Mouse (Mus musculus): ENCODE results near the gene Slc22a12.

Gene Slc22a12

DNA sequence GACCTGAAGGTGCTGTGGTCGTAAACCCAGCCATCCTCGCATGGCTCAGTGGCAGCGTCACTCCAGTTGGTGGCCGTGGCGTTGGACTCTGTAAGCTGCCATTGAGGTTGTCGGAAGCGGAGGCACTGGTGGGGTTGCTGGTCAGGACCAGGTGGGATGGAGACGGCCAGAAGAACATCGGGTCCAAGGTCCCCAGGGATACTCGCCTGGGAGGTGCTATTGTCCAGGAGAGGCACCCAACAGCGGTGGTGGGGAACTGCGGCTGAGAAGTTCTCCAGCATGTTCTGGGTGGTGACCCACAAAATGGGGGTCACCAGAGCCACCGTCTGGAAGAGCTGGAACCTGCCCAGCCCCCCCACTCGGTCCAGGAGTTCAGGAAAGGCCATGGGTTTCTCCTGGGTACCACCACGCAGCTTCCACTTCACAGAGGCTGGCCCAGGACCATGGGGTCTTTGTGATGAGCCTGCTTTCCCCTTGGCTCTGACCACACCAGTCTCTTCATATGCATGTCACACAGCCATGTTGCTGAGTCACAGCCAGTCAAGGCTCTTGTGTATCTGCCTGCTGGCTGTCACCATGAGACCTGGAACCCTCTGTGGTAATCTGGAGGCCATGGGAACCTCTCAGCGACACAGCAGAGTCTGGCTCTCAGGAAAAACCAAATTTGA is at the start of gene Slc22a12:
Gene Slc22a12 (minus strand): TSS at position 666 of the 668 bp plus-strand sequence.
- no peak for DNase-seq (ENCODE audit: low spot score in 2 of 2)

DNA sequence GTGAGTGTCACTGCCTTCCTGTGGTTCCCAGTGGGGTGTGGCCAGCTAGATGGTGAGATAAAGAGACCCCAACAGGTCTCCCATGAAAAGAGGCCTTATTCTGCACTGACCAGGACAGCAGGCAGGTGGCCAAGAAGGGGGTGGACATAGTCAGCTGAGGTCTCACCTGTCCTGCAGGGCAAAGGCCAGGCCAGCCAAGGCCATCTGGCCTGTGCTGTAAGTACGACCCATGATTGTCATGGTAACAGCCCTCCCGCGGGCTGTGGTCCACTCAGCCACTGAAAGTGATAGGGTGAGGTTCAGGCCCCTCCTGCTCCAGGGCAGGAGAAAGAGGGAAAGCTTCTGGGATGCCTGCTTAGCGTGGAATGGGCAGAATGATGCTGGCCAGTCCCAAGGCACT is 29.2 kb upstream of the Slc22a12 start:
- no peak for DNase-seq (ENCODE audit: low spot score in 2 of 2)

DNA sequence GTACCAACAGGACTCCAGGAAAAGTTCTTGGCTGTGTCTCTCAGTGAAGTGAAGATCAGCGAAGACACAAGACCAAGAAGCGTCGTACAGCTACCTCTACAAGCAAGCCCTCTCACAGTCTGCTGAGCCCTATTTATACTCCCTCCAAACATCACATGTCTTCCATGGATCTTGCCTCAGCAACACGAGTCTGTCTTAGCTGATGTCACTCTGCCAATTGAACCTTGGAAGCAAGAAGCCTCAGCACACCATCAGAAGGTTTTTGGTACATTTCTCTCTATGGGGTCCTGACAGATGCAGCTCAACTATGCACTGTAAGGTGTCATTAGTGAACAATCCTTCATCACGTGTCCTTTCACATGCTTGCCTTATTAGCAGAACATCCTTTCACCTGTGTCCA is 28.6 kb upstream of the Slc22a12 start:
- no peak for DNase-seq (ENCODE audit: low spot score in 2 of 2)

DNA sequence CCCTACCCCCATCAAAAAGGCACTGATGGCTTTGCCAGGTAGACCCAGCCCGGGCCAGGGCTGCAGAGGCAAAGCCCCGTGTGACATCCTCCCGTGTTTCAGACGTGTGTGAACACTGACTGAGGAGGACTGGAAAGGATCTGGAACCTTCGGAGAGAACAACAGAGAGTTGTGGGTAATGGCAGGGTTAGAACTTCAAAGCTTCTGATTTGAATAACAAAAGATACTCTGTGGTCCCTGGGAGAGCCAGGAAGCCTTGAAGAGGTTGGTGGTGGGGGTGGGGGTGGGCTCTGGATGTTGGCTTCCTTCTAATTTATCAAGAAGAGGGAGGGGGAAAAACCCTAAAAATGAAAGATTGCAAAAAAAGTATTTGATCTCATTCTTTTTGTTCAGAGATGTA is 26.7 kb upstream of the Slc22a12 start:
- DNase-seq (ENCODE audit: low spot score in 2 of 2), result no peak

DNA sequence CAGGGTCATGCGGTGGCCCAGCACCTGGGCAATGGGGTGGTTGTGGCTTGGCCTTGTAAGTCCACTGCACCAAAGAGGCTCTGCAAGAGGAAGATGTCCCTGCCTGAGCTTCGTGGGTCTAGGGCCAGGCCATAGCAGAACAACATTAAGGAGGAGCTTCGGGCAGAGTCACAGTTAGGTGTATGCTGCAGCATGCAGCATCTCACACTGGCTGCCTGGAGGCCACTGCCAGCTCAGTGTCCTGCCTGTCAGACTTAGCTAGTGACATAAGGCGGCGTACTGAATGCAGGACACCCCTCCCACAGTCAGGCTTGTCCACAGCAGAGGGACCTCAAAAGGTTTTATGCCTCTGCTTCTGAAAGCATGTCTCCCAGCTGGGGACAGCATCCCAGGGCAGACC is 26.2 kb upstream of the Slc22a12 start:
- no peak for DNase-seq (ENCODE audit: low spot score in 2 of 2)

DNA sequence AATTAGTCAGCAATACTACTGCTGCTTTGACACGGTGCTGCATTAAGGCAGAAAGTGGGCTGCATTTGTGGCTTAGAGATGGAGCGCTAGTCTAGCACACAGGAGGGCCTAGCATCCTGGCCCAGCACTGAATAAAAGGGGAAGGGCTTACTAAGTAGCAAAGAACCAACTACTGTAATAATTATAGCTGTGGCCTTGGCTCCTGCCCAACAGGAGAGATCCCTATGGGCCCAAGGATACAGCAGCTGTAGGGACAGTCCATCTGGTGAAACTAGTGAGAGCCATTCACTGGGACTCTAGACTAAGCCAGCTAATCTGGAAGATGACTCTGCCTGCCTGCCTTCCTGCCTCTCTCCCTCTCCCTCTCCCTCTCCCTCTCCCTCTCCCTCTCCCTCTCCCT is 23.6 kb upstream of the Slc22a12 start:
- no peak for DNase-seq (ENCODE audit: low spot score in 2 of 2)

DNA sequence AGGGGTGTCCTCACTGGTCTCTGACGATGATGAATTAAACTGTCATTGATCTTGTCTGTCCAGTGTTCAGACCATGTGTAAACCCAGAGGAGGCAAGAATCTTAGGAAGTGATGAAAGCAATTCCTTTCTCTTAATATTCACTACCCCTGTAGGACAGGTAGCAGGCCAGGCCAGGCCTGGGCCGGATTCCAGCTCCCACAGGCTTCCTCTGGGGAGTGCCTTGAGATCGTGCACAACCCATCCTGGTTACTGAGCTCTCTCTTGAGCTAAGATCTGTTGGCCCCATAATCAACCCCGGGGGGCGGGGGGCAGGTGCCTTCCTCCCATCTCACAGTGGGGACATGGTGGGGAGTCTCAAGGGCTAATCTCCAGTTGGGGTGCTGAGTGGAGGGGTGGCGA is 22.3 kb upstream of the Slc22a12 start:
- no peak for DNase-seq (ENCODE audit: low spot score in 2 of 2)

DNA sequence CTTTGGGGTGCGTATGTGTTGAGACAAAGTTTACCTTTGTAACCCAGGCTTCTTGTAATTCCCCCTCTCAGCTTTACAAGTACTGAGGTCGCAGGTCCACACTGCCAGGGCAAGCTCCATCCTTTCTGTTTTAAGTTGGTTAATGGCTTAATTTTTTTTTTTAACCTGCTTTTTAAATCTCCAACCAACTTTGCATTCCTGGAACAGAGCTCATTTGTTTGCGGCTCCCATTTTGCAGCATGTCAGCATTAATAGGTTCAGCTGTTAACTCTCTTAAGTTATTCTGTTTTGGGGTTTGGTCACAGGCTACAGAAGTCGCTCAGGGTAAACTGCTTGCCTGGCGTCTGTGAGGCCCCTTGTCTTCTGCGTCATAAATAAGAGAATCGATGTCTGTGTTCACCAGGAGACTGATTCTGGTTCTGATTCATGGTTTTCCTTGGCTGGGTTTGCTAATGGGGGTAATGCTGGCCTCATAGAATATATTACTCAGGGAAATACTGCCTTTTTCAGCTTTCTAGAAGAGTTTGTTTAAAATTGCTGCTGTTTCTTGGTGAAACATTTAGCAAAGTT is 17.5 kb upstream of the Slc22a12 start:
- DNase-seq (ENCODE audit: low spot score in 2 of 2), result no peak

DNA sequence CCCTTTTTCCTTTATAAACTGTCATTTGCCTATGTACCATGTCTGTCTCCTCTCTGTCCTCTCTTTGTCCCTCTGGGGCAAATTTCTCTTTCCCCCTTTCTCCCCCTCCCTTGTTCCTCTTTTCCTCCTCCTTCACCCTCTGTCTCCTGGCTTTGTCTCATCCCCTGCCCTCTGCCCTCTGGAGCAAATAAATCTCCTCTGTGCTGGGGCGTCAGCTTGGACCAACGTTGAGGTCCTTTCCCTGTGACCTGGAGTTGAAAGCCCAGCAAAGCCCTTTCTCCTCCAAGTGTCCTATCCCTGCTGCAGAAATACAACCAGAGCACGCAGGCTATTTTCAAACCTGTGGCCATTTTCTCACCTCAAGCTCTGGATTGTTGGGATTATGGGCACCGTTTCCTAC is 16.7 kb upstream of the Slc22a12 start:
- DNase-seq (ENCODE audit: low spot score in 2 of 2), result no peak

DNA sequence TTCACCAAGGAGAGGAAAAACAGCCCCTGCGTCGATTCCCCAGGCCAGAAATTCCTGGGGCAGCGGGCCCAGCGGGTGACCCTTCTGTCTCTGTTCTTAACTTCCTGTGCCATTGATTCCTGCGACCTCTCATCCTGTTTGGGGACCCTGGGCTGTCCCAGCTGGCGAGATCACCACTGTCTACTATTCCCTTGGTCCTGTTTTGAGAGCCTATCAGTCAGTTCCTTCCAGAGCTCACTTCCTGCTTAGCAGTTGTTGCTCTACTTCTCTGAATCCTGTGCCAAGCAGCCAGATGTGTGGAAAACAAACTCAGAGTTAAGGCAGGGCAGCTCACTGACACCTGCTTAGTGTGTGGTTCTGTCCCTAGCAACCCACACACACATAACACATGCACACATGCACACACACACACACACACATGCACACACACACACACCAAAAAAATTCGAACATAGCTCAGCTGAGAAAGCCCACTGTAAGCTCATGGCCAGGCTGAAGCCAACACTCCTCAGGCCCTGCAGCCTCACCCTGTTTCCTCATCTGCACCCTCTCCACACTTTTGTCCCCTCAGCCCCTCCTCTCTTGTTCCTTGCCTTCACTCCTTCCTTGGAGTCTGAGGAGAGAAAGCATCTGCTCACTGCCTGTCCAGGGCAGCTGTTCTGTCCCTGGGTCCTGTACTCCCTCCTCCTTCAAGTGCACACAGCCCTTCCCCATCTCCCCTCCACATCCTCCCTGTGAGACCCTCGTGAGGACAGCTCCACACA is 11.2 kb upstream of the Slc22a12 start:
- DNase-seq (ENCODE audit: low spot score in 2 of 2), result no peak

DNA sequence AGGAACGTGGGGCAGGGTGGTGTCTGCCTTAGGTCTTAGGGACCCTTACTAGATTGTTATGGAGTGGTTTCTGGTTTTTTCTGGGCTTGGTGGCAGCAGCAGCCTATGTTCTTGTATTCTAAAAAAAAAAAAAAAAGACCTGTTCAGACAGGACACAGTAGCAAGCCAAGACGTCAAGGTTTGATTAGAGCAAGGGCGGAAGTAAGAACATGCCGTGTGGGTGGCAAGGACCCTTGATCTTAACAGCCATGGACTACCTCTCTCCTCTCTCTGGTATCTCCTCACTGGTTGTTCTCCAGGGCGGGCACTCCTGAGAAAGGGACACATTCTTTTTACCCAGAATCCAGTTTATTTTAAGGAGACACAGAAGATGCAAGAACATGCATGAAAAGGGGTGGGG is 10.3 kb upstream of the Slc22a12 start:
- no peak for DNase-seq (ENCODE audit: low spot score in 2 of 2)

DNA sequence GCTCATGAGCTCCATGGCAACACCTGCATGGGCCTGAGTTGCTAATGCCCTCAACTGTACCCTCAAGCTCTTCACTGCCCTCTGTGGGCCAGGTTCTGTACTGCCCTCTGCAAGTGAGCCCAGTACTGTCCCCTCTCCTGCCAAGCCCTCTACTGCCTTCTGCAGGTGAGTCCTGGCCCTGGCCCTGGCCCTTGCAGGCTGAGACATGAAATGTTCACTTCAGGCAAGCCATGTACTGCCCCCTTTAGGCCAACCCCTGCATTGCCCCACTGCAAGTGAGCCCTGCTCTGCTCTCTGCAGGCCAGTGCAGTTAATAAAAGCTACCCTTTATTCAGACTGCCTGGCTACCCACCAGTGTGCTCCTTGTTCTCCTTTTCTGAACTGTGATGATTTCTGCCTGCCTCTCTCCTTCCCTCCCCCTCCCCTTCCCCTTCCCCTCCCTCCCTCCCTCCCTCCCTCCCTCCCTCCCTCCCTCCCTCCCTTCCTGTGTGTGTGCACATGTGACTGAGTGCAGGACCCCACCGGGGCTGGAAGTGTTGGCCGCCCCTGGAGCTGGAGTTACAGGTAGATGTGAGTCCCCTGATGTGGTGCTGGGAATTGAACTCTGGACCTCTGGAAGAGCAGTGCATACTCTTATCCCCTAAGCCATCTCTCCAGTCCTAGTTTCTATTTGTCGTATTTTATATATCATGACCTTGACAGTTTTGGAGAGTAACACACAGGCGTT is 9.6 kb upstream of the Slc22a12 start:
- DNase-seq (ENCODE audit: low spot score in 2 of 2), result peak; percentile 28 to 72

DNA sequence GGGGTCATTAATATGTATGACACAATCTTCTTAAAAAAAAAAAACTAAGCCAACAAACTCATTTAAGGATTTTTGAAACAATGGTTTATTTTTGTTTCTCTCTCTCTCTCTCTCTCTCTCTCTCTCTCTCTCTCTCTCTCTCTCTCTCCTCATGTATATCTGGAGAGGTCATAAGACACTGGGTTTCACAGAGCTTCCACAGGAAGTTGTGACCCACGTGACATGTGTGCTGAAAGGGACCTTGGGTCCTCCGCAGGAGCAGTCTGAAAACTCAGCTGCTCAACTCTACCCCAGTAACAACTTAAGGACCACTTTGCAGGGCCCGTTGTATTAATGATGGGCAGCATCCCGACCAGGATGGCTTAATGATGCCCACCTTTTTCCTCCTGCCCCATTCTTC is 8.4 kb upstream of the Slc22a12 start:
- no peak for DNase-seq (ENCODE audit: low spot score in 2 of 2)

DNA sequence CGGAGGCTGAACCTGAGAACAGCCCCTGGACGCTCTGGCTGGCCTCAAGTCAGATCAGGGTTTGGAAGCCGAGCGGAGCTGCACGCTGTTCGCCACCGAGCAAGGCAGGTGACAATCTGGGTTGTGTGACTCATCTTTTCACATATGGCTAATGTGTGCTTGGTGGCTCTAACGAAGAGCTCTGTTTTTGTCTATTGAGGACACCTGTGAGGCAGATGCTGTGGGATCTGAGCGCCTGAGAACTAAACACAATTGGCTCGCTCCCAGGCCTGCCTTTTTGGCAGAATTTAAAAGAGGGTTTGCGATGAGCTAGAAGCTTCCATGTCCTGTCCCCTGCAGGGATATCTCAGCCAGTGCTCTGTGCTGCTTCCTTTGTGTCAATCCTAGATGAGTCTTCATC is 6.7 kb upstream of the Slc22a12 start:
- no peak for DNase-seq (ENCODE audit: low spot score in 2 of 2)

DNA sequence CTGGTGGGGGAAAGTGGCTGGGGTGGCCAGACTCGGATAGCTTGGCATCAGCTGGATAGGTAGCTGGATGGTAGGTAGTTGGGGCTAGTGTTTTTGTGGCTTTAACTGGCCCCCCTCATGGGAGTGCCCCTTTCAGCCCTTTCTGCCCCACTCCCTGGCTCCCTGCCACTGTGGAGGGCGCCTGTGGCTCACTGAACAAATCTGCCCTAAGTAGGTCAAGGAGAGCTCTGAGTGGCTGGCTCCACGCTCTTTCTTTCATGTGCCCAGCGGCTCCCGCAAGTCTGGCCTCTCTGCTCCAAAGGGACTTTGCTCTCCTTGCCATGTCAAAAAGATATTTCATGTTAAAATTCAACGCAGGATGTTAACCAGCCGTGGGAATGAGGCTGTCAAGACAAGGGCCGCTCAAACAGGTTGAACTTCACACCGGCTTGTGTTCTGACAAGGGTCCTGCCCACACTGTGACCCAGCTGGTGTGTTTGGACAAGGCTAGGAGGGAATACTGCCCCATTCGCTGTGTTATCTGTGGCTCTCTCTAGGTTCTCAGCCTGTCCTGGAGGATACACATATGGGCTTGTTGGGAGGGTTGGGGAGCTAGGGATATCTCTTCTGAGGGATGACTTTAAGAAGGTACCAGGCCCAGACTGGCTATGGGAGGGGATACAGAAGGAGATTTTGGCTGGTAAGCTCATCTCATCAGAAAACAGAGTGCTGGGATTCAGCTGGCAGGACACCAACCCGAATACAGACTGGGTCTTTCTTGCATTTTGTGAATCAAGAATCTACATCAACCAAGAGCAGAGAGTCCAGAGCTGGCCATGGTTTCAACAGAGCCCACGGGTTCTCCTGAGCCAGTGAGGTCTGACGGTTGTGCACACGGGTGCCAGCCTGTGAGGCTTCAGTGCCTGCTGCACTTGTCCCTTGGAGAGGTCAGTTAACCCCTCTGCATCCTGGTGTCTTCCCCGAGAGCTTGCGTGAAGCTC is 5.9 kb upstream of the Slc22a12 start:
- no peak for DNase-seq (ENCODE audit: low spot score in 2 of 2)

DNA sequence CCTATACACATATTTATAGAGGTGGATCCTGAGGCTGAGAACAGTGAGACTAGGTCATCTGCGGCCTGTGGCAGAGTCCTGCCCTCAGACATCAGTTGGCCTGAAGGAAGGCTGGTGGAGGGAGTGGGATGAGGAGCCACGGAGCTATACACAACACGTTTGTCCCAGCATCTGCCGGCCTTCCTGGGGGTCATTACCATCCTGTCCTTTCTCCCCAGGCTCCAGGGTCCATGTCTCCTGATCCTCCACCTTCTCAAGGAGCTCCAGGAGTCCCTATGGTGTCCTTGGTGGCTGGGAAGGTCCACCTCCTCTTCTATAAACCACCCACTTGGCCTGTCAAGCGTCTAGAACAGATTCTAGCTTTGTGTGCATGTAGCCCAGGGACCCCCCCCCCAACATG is 5.0 kb upstream of the Slc22a12 start:
- DNase-seq (ENCODE audit: low spot score in 2 of 2), result no peak

DNA sequence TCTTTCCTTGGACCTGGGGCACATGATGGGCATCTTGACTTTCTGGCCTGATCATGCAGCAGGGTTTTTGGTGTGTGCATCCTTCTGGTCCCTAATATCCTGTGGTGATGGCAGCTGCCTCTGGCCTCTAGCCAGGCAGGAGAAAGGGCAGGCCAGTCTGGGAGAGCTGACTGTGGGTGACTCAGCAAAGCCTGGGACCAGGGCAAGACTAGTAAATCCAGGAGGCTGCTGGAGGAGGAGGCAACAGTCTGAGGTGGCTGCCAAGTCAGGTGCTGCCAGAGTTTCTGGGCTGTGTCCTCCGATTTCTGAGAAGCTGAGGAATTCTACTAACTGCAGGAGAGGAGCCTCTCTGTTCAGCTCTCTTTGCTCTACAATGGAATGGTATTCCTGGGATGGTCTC is 3.3 kb upstream of the Slc22a12 start:
- no peak for DNase-seq (ENCODE audit: low spot score in 2 of 2)

DNA sequence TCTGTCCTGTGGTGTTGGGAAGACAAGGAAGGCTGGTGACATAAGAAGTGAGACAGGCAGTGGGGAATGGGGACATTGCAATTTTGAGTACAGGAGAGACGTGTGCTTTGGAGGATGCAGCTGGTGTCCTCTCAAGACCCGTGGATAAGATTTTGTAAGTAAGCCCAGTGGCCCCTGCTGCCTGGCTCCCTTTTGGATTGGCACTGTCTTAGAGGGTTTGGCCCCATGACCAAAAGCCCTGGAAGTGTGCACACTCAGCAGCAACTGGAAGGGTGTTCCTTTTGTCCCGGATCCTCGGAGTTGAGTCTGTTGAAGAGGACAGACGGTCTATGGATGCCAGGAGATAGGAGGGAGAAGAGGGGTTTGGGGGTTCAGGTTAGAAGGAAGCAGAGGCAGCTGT is 2.6 kb upstream of the Slc22a12 start:
- no peak for DNase-seq (ENCODE audit: low spot score in 2 of 2)

DNA sequence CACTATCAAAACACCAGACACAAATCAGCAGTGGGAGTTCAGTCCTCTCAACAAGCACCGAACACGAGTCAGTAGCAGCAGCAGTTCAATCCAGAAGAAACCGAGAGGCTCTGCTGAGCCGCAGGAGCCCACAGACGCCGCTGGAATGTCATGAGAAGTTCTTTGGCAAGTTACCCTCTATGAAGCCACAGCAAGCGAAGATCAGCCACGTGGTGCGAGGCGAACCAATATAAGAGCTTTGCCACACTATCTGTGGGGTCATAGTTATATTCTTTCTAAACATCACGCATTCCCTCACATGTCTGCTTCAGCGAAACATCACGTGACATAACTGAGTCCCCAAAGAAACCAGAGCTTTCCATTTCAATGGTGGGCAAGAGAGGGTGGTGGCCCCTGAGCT is 1.9 kb upstream of the Slc22a12 start:
- DNase-seq (ENCODE audit: low spot score in 2 of 2), result no peak

DNA sequence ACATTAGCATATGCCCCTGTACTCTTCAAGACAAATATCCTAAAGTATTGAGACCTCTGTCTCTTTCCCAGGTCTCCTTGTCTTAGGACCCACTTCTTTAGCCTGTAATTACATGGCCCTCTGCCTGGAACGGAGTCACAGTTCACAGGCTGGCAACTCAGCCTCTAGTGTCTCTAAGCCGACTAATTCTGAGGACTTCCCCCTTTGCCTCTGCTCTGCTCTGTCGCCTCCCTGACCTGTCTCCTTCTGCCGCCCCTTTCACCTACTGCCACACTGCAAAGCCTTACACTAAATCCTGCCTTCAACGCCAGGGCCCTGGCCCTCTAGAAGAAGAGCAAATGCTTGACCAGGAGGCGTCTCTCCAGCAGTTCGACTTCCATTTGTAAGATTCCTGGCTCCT is 686 bp upstream of the Slc22a12 start:
- no peak for DNase-seq (ENCODE audit: low spot score in 2 of 2)

DNA sequence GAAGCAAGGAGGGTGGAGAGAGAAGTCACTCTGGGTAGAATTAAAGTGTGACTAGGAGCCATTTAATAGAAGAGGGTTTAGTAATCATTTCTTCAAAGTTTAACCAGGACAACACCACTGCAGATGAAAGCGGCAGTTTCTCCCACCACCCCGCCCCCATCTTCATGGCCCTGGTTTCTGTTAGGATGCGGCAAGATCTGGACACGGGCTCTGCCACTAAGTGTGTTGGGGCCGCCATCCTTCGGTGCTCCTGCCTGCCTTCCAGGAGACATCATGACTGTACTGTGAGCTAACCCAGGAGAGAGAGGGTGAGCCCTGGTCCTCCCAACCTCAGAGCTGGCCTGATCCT is 177 bp upstream of the Slc22a12 start:
- no peak for DNase-seq (ENCODE audit: low spot score in 2 of 2)

DNA sequence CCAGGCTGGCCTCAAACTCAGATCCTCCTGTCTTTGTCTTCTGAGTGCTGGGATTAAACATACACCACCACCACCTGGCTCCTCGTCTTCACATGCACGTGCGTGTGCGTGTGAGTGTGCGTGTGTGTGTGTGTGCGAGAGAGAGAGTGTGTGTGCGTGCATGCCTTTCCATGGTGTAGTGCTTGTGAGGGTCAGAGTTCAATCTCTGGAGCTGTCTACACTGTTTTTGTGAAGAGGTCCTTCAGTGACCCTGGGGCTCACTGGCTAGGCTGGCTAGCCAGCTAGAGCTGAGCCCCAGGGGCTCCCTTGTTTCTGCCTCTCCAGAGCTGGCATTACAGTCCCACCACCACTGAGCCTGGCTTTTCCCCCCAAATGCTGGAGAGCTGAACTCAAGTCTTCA is 1.3 kb downstream of the Slc22a12 start:
- no peak for DNase-seq (ENCODE audit: low spot score in 2 of 2)
